Mouse (Mus musculus) hindlimb bud, embryonic 11.5 days (tissue): ENCODE measurements around the gene Rhox4a2.
"Not testable (repeated sequence)": the region's sequence is repeated elsewhere in the genome, so short reads cannot be mapped to it uniquely, and the experiment has no call there.

ENCODE experiments used
- DNase-seq: peaks from one replicate; pipeline ENCODE4 v3.0.0-alpha.2; 2012; ENCODE audit warnings: low read depth, low spot score; ENCODE audit errors: extremely low spot score

Gene Rhox4a2

DNA sequence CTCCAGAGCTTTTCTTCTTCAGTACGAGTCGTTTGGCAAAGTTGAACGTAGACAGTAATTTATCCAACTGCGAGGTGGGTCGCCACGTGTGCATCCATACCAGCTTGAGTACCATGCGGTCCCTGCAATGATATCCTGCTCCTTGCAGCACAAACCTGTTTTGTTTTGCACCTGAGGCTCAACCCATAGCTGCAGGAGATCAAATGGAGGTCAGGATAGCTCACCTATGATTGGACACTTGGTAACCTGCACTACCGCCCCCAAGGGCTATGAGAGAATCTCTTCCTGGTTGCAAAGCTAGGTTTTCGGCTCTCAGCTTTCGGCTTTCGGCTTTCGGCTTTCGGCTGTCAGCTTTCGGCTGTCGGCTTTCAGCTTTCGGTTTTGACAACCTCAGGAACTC, at the start of gene Rhox4a2:
Gene Rhox4a2, plus strand, starts transcription at position 301 of the 400 bp plus-strand sequence.
- DNase-seq: not testable (repeated sequence)

DNA sequence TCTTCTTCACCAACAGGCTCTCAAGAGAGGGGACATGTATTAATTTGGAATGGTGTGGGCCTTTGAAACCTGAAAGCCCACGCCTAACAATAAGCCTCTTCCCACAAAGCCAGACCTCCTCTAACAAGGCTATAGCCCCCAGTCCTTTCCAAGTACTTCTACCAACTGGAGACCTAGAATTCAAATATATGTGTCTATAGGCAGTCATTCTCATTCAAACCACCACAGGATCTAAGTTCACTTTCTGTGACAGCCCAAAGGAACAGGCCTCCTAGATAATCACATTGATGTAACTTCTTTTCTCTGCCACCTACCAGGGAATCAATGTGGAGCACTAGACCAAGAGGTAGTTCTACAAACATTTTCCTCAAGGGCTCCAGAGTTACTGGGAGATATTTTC, 10.9 kb upstream of the Rhox4a2 start, which contains the start of gene Rhox3a2:
Gene Rhox3a2, plus strand, starts transcription at position 301 of the 400 bp plus-strand sequence.
- not testable (repeated sequence) for DNase-seq

DNA sequence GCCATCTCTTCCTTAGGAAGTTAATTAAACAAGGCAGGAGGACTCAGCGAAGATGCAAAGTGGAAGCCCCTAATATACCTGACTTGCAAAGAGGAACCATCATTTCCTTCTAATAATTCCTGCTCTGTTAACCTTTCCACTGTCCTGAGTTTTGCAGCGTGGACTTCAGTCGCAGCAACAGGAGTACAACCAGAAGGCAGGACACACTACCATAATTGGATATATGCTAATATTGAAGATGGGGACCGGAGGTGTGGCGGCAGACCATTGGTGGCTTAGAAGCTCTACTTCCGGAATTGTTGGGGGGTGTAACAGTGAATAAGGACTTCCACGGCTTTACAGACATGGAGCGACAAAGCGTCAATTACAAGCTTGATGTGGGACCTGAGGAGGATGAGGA, 21.1 kb downstream of the Rhox4a2 start, which contains the start of gene Rhox2b:
Gene Rhox2b, plus strand, starts transcription at position 301 of the 400 bp plus-strand sequence.
- DNase-seq: not testable (repeated sequence)

DNA sequence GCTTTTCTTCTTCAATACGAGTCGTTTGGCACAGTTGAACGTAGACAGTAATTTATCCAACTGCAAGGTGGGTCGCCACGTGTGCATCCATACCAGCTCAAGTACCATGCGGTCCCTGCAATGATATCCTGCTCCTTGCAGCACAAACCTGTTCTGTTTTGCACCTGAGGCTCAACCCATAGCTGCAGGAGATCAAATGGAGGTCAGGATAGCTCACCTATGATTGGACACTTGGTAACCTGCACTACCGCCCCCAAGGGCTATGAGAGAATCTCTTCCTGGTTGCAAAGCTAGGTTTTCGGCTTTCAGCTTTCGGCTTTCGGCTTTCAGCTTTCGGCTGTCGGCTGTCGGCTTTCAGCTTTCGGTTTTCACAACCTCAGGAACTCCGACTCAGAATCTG, 41.5 kb downstream of the Rhox4a2 start, which contains the start of gene Rhox4b:
Gene Rhox4b, plus strand, starts transcription at position 301 of the 400 bp plus-strand sequence.
- DNase-seq: not testable (repeated sequence)
